8 mouse cellular contexts compared by ENCODE assay signal in the genomic region with DNA sequence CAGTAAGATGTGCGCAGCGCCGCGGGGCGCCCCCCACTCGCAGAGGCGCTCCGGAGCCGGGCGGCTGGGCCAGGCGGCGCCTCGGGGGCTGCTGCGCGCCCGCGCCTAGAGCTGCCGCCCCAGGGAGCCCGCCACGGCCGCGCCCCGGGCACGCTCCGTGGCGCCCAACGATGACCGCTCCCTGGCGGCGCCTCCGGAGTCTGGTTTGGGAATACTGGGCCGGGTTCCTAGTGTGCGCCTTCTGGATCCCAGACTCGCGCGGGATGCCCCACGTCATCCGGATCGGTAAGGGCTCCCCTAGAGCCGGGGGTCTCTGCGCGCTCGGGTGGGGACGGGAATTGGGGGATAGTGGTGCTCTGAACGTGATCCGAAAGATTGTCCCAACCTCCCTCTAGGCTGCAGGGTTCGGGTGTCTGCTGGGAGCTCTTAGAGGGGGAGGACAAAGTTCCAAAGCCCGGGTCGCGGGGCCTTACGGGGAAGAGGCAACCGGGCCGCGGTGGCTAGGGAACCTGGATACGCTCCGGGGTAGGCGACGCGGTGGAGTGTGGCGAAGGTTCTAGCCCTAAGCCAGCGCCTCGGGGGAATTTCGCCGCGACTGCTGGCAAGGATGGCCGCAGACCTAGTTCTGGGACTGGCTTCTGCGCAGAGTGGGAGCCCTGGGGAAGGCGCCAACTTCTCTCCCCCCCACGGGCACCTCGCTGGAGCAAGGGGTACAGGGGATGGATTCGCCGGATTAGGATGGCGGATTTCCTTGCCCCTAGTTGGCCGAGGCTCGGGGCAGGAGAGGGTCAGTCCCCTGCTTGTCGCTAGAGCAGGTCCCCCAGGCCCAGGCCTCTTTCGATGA. TPM values are rescaled to one million over a fixed set of nuclear protein-coding genes. Genes with fewer than 3 reads are reported as not detected.
DNase-seq lines count a peak whose midpoint lies in the region; ATAC-seq and TF ChIP-seq lines count a peak whose summit lies in the region.

A gene (plus strand): TSS at position 40 of the 844 bp plus-strand sequence.

- H3K4me1 ChIP-seq in E14TG2a.4 (replicated peaks; ENCODE audit: low read depth, low read length) = peaks cover 90% of the 10 kb centered on the region
- peaks cover 32% of the 10 kb centered on the region for H3K4me1 ChIP-seq in forebrain, embryonic 14.5 days (ENCODE audit: control insufficient read depth, insufficient read depth, low read length)
- H3K4me1 ChIP-seq in limb, embryonic 12.5 days (replicated peaks) = peaks cover 24% of the 10 kb centered on the region

- H3K4me3 ChIP-seq in E14TG2a.4 (replicated peaks; ENCODE audit: low read length) = peak within 1 kb of the TSS; percentile 79
- peak within 1 kb of the TSS; percentile 50 for H3K4me3 ChIP-seq in forebrain, embryonic 14.5 days (ENCODE audit: low read depth, low read length)
- peak within 1 kb of the TSS; percentile 36 for H3K4me3 ChIP-seq in limb, embryonic 12.5 days (replicated peaks)

- no peaks in the 10 kb centered on the region for H3K36me3 ChIP-seq in E14TG2a.4 (ENCODE audit: insufficient read depth, low read length)
- H3K36me3 ChIP-seq in forebrain, embryonic 14.5 days (ENCODE audit: control insufficient read depth, insufficient read depth, low read length) = no peaks in the 10 kb centered on the region
- no peaks in the 10 kb centered on the region for H3K36me3 ChIP-seq in limb, embryonic 12.5 days

- peak within 1 kb of the TSS; percentile 61 for H3K4me2 ChIP-seq in forebrain, embryonic 14.5 days (ENCODE audit: low read length)
- peak within 1 kb of the TSS; percentile 59 for H3K4me2 ChIP-seq in limb, embryonic 12.5 days

- H3K9me3 ChIP-seq in E14TG2a.4 (ENCODE audit: low read length) = no peaks in the 10 kb centered on the region
- H3K9me3 ChIP-seq in forebrain, embryonic 14.5 days (replicated peaks; ENCODE audit: control insufficient read depth, low read length) = no peaks in the 10 kb centered on the region
- H3K9me3 ChIP-seq in limb, embryonic 12.5 days = no peaks in the 10 kb centered on the region

- DNase-seq in frontal cortex, adult 2 months (ENCODE audit: extremely low spot score in 1 of 2, low spot score in 1 of 2) = no peak
- DNase-seq in frontal cortex, postnatal 14 days (ENCODE audit: low spot score in 2 of 2) = no peak
- DNase-seq in forebrain, embryonic 14.5 days (ENCODE audit: low spot score) = no peak
- DNase-seq in testis, postnatal 14 days (ENCODE audit: low spot score) = peak; percentile 10
- DNase-seq in adipocyte (ENCODE audit: low spot score) = no peak

- peak; percentile 31 for ATAC-seq in forebrain, embryonic 14.5 days
- no peak for ATAC-seq in limb, embryonic 12.5 days (ENCODE audit: insufficient number of reproducible peaks, insufficient read depth, low FRiP score, low TSS enrichment, low read depth)
- no peak for ATAC-seq in inflammation-experienced regulatory T-cells, adult 6 months

- peak within 1 kb of the TSS; percentile 94 for H3K27ac ChIP-seq in forebrain, embryonic 14.5 days (ENCODE audit: low read depth, low read length)
- no peak within 1 kb of the TSS for H3K27ac ChIP-seq in limb, embryonic 12.5 days

- WGBS in forebrain, embryonic 14.5 days = 0% methylated on average over 72 of the region's 77 CpGs
- under 1% methylated on average over 75 of the region's 77 CpGs for WGBS in limb, embryonic 12.5 days

- H3K9ac ChIP-seq in forebrain, embryonic 14.5 days (ENCODE audit: low read length) = peak within 1 kb of the TSS; percentile 77
- H3K9ac ChIP-seq in limb, embryonic 12.5 days (replicated peaks) = no peak within 1 kb of the TSS

- H3K27me3 ChIP-seq in E14TG2a.4 (ENCODE audit: insufficient read depth, low read length) = peaks cover 76% of the 10 kb centered on the region
- peaks cover 84% of the 10 kb centered on the region for H3K27me3 ChIP-seq in forebrain, embryonic 14.5 days (replicated peaks; ENCODE audit: control insufficient read depth, insufficient read depth, low read length)
- peaks cover 100% of the 10 kb centered on the region for H3K27me3 ChIP-seq in limb, embryonic 12.5 days

- TF ChIP-seq CTCF in E14TG2a.4 (conservative IDR thresholded peaks at IDR 0.05; ENCODE audit: low read length) = no peak

RNA-seq across cellular contexts. Expression of the gene that starts here (rescaled TPM):
- 37.2 and 40.7 TPM in 2 replicates for polyA plus RNA-seq in frontal cortex, adult 2 months (2012; rRNA removed)
- polyA plus RNA-seq in forebrain, embryonic 14.5 days (2014; fragmentation: Nextera tagmentation; extraction: Ambion mirVana) = 4.3 and 5.7 TPM in 2 replicates
- polyA plus RNA-seq in limb, embryonic 12.5 days (2016; fragmentation: Nextera tagmentation; extraction: Ambion mirVana) = 0.06 TPM in 1 of 2 replicates, not detected in the other
- polyA plus RNA-seq in inflammation-experienced regulatory T-cells, adult 6 months (2017; shearing (Covaris generic)) = not detected
